8 mouse cellular contexts compared by ENCODE assay signal in the genomic region with DNA sequence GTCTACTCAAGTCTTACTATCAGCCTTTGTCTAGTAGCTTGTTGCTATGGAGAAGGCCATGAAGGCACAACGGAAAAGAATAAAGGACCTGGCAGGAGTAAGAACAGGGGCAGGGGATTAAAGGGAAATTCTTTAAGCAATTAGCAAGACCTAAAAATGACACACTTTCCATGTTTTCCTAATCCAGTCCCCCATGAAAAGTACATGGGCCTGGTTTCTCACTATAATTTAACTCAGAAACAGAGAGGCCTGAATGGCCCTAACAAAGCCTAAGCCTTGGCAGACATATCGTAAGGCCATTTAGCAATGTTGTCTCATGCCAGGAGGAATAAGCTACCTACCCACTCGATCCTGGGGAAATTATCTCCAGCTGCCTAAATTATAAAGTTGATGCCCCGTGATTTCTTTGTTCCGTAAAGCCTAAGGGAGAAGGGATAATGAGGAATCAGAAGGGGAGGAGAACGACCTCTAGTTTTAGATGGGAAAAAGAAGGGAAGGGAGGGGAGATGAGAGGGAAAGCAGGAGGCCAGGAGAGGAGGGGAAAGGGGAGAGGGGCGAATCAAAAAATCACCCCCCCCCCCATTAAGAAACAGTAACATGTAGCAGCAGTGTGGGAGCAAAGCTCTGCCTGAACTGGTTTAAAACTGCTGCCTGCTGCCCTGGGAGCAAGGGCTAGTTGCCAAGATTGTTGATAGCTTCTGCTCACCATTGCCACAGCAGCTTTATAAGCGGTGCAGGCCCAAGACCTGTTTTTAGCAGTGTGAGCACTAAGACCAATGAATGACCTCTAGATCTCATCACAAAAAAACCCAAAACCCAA. TPM values are rescaled to one million over a fixed set of nuclear protein-coding genes. Genes with fewer than 3 reads are reported as not detected.
DNase-seq lines count a peak whose midpoint lies in the region; ATAC-seq lines count a peak whose summit lies in the region.

No protein-coding gene starts in this region.

- DNase-seq in frontal cortex, postnatal 10 days (ENCODE audit: low spot score in 2 of 2), result no peak
- DNase-seq in MN1 (ENCODE audit: low spot score), result peak; percentile 51
- peak; percentile 55 to 75 for DNase-seq in cerebellum, postnatal 25 days
- DNase-seq in heart, adult 9 months (ENCODE audit: low spot score in 2 of 2), result peak; percentile 28 to 59
- peak; percentile 67 for DNase-seq in kidney, postnatal 10 days
- DNase-seq in retina, embryonic 14.5 days (ENCODE audit: low spot score), result peak; percentile 42

- ATAC-seq in frontal cortex, adult (ENCODE audit: low TSS enrichment), result peak; percentile 29
- ATAC-seq in erythroid progenitor cell, adult 5-6 weeks (replicated peaks; ENCODE audit: low FRiP score, poor library complexity, severe bottlenecking), result no peak

RNA-seq across cellular contexts. Expression of gene Oaz2, which starts 56.9 kb away (rescaled TPM):
- total RNA-seq in erythroid progenitor cell, adult 5-6 weeks (2015; ENCODE audit: low replicate concordance), result 3.4 and 7.2 TPM in 2 replicates
- 1.4 and 9.2 TPM in 2 replicates for total RNA-seq in erythroid progenitor cell, adult 5-6 weeks (2017; ENCODE audit: low replicate concordance)

Comparison
In these comparisons a context has a peak if more than half of its experiments do, and no peak if none do; other contexts are left out.
1. DNase-seq: peak in MN1 (single experiment), cerebellum, postnatal 25 days (2 of 2), heart, adult 9 months (2 of 2), kidney, postnatal 10 days (single experiment) and retina, embryonic 14.5 days (single experiment); none in frontal cortex, postnatal 10 days (0 of 2).